Mouse (Mus musculus) cerebellum, postnatal 10 days (tissue): ENCODE data around the gene Usp39.

Experiments
- DNase-seq, 2 experiments: peaks; one replicate each; pipeline ENCODE4 v3.0.0; 2021; ENCODE audit warnings: mixed read lengths in 2 of 2

The Usp39 gene

GRCm38 (mm10) chr6:72371147-72371546 is 26.2 kb upstream of the Usp39 start:
- DNase-seq = no peak

- DNase-seq = peak in 1 of 2 experiments; percentile 33
Measured at GRCm38 (mm10) chr6:72370091-72370490, 25.1 kb upstream of the Usp39 start.

GRCm38 (mm10) chr6:72369557-72369956 is 24.6 kb upstream of the Usp39 start:
- DNase-seq = no peak

- DNase-seq = no peak
Measured at GRCm38 (mm10) chr6:72367460-72367974, 22.5 kb upstream of the Usp39 start.

- no peak for DNase-seq
Measured at GRCm38 (mm10) chr6:72366844-72367443, 22.0 kb upstream of the Usp39 start, which contains the start of gene Rnf181. Rnf181 (minus strand) TSS chr6:72366956.

- DNase-seq = no peak
Measured at GRCm38 (mm10) chr6:72366304-72366703, 21.3 kb upstream of the Usp39 start.

GRCm38 (mm10) chr6:72364985-72365384 is 20.0 kb upstream of the Usp39 start:
- DNase-seq = no peak

GRCm38 (mm10) chr6:72364009-72364408 is 19.0 kb upstream of the Usp39 start:
- no peak for DNase-seq

GRCm38 (mm10) chr6:72362132-72363028 is 17.4 kb upstream of the Usp39 start:
- peak; percentile 95 to 96 for DNase-seq

- DNase-seq = no peak
Measured at GRCm38 (mm10) chr6:72361121-72361551, 16.2 kb upstream of the Usp39 start.

- DNase-seq = peak; percentile 31 to 40
Measured at GRCm38 (mm10) chr6:72360599-72360935, 15.6 kb upstream of the Usp39 start.

- DNase-seq = no peak
Measured at GRCm38 (mm10) chr6:72359891-72360598, 15.1 kb upstream of the Usp39 start.

- DNase-seq = no peak
Measured at GRCm38 (mm10) chr6:72359343-72359742, 14.4 kb upstream of the Usp39 start.

GRCm38 (mm10) chr6:72358086-72358764 is 13.2 kb upstream of the Usp39 start:
- no peak for DNase-seq

GRCm38 (mm10) chr6:72357164-72358079 is 12.4 kb upstream of the Usp39 start:
- peak; percentile 37 to 44 for DNase-seq

- DNase-seq = peak in 1 of 2 experiments; percentile 57
Measured at GRCm38 (mm10) chr6:72356001-72356532, 11.1 kb upstream of the Usp39 start.

- DNase-seq = peak; percentile 82 to 84
Measured at GRCm38 (mm10) chr6:72355066-72355911, 10.3 kb upstream of the Usp39 start, which contains the start of gene Tmem150a. Tmem150a (plus strand) TSS chr6:72355447.

- no peak for DNase-seq
Measured at GRCm38 (mm10) chr6:72354025-72354424, 9.0 kb upstream of the Usp39 start.

- DNase-seq = peak in 1 of 2 experiments; percentile 32
Measured at GRCm38 (mm10) chr6:72352636-72353405, 7.8 kb upstream of the Usp39 start.
